Mouse (Mus musculus): ENCODE results near the gene Anxa9. TPM values are rescaled to one million over a fixed set of nuclear protein-coding genes. Genes with fewer than 3 reads are reported as not detected.
A peak's percentile ranks its signal among the peaks of the same experiment; 100 is the strongest.

Anxa9 gene
- polyA plus RNA-seq, 2 experiments = 4.7 TPM

GRCm38 (mm10) chr3:95312623-95313022 is 5.6 kb upstream of the Anxa9 start:
- no peak for TF ChIP-seq POLR2A (IDR thresholded peaks at IDR 0.05; ENCODE audit: borderline replicate concordance, extremely low read depth, insufficient read depth, insufficient read length)
- WGBS = 74% methylated on average over 6 of the region's 6 CpGs
- Histone ChIP-seq H3K4me1 (ENCODE audit: control insufficient read depth, insufficient read depth, low read length) (peaks cover 15% of the 10 kb centered on the region), H3K27ac (replicated peaks; ENCODE audit: low read depth, low read length) (no peak overlapping the region), H3K4me2 (replicated peaks; ENCODE audit: low read depth, low read length, severe bottlenecking) (no peak overlapping the region), H3K4me3 (replicated peaks; ENCODE audit: low read length) (no peak overlapping the region), H3K27me3 (ENCODE audit: control insufficient read depth, insufficient read depth, low read length) (no peaks in the 10 kb centered on the region), H3K9me3 (ENCODE audit: control insufficient read depth, low read length) (no peaks in the 10 kb centered on the region), H3K36me3 (ENCODE audit: control insufficient read depth, insufficient read depth, low read length) (no peaks in the 10 kb centered on the region), H3K9ac (ENCODE audit: low read depth, low read length, severe bottlenecking) (no peak overlapping the region)
- DNase-seq (ENCODE audit: low spot score) (no peak), ATAC-seq (ENCODE audit: low FRiP score, low read depth) (no peak)

- Histone ChIP-seq H3K27me3 (ENCODE audit: control insufficient read depth, insufficient read depth, low read length) (no peaks in the 10 kb centered on the region), H3K4me1 (ENCODE audit: control insufficient read depth, insufficient read depth, low read length) (peaks cover 4% of the 10 kb centered on the region), H3K27ac (replicated peaks; ENCODE audit: low read depth, low read length) (no peak overlapping the region), H3K4me2 (replicated peaks; ENCODE audit: low read depth, low read length, severe bottlenecking) (no peak overlapping the region), H3K4me3 (replicated peaks; ENCODE audit: low read length) (no peak overlapping the region), H3K9ac (ENCODE audit: low read depth, low read length, severe bottlenecking) (no peak overlapping the region), H3K36me3 (ENCODE audit: control insufficient read depth, insufficient read depth, low read length) (no peaks in the 10 kb centered on the region), H3K9me3 (ENCODE audit: control insufficient read depth, low read length) (no peaks in the 10 kb centered on the region)
- peak; percentile 76 for DNase-seq (ENCODE audit: low spot score)
- 65% methylated on average over 9 of the region's 9 CpGs for WGBS
- TF ChIP-seq POLR2A (IDR thresholded peaks at IDR 0.05; ENCODE audit: borderline replicate concordance, extremely low read depth, insufficient read depth, insufficient read length) = no peak
- no peak for ATAC-seq (ENCODE audit: low FRiP score, low read depth)
Measured at GRCm38 (mm10) chr3:95310968-95311882, 4.2 kb upstream of the Anxa9 start.

GRCm38 (mm10) chr3:95310496-95310895 is 3.5 kb upstream of the Anxa9 start:
- Histone ChIP-seq H3K36me3 (ENCODE audit: control insufficient read depth, insufficient read depth, low read length) (no peaks in the 10 kb centered on the region), H3K9ac (ENCODE audit: low read depth, low read length, severe bottlenecking) (no peak overlapping the region), H3K4me1 (ENCODE audit: control insufficient read depth, insufficient read depth, low read length) (no peaks in the 10 kb centered on the region), H3K27me3 (ENCODE audit: control insufficient read depth, insufficient read depth, low read length) (no peaks in the 10 kb centered on the region), H3K4me3 (replicated peaks; ENCODE audit: low read length) (no peak overlapping the region), H3K4me2 (replicated peaks; ENCODE audit: low read depth, low read length, severe bottlenecking) (no peak overlapping the region), H3K27ac (replicated peaks; ENCODE audit: low read depth, low read length) (no peak overlapping the region), H3K9me3 (ENCODE audit: control insufficient read depth, low read length) (no peaks in the 10 kb centered on the region)
- no peak for DNase-seq (ENCODE audit: low spot score)
- 73% methylated on average over 3 of the region's 3 CpGs for WGBS
- no peak for ATAC-seq (ENCODE audit: low FRiP score, low read depth)
- TF ChIP-seq POLR2A (IDR thresholded peaks at IDR 0.05; ENCODE audit: borderline replicate concordance, extremely low read depth, insufficient read depth, insufficient read length) = no peak

- Histone ChIP-seq H3K27me3 (ENCODE audit: control insufficient read depth, insufficient read depth, low read length) (no peaks in the 10 kb centered on the region), H3K27ac (replicated peaks; ENCODE audit: low read depth, low read length) (no peak overlapping the region), H3K9me3 (ENCODE audit: control insufficient read depth, low read length) (no peaks in the 10 kb centered on the region), H3K4me1 (ENCODE audit: control insufficient read depth, insufficient read depth, low read length) (no peaks in the 10 kb centered on the region), H3K9ac (ENCODE audit: low read depth, low read length, severe bottlenecking) (no peak overlapping the region), H3K36me3 (ENCODE audit: control insufficient read depth, insufficient read depth, low read length) (no peaks in the 10 kb centered on the region), H3K4me3 (replicated peaks; ENCODE audit: low read length) (no peak overlapping the region), H3K4me2 (replicated peaks; ENCODE audit: low read depth, low read length, severe bottlenecking) (no peak overlapping the region)
- DNase-seq (ENCODE audit: low spot score) (no peak), ATAC-seq (ENCODE audit: low FRiP score, low read depth) (no peak)
- no peak for TF ChIP-seq POLR2A (IDR thresholded peaks at IDR 0.05; ENCODE audit: borderline replicate concordance, extremely low read depth, insufficient read depth, insufficient read length)
- 81% methylated on average over 4 of the region's 4 CpGs for WGBS
Measured at GRCm38 (mm10) chr3:95306244-95306643, 732 bp downstream of the Anxa9 start.

GRCm38 (mm10) chr3:95301204-95301796 is 5.7 kb downstream of the Anxa9 start:
- DNase-seq (ENCODE audit: low spot score) (no peak), ATAC-seq (ENCODE audit: low FRiP score, low read depth) (no peak)
- Histone ChIP-seq H3K36me3 (ENCODE audit: control insufficient read depth, insufficient read depth, low read length) (peaks cover 11% of the 10 kb centered on the region; the same call in 1 of the 2 replicates), H3K9me3 (ENCODE audit: control insufficient read depth, low read length) (no peaks in the 10 kb centered on the region), H3K9ac (ENCODE audit: low read depth, low read length, severe bottlenecking) (no peak overlapping the region), H3K4me3 (replicated peaks; ENCODE audit: low read length) (no peak overlapping the region), H3K4me2 (replicated peaks; ENCODE audit: low read depth, low read length, severe bottlenecking) (no peak overlapping the region), H3K27ac (replicated peaks; ENCODE audit: low read depth, low read length) (no peak overlapping the region), H3K4me1 (ENCODE audit: control insufficient read depth, insufficient read depth, low read length) (no peaks in the 10 kb centered on the region), H3K27me3 (ENCODE audit: control insufficient read depth, insufficient read depth, low read length) (no peaks in the 10 kb centered on the region)
- no peak for TF ChIP-seq POLR2A (IDR thresholded peaks at IDR 0.05; ENCODE audit: borderline replicate concordance, extremely low read depth, insufficient read depth, insufficient read length)
- WGBS = 88% methylated on average over 3 of the region's 3 CpGs
